Mouse (Mus musculus) liver, adult 2 months (tissue): ENCODE results near the gene Rap1gds1.

Experiments
- CTCF ChIP-seq: fragments of 200-500 bp; IDR thresholded peaks from 2 replicates; pipeline ENCODE4 v1.5.1; 2011; ENCODE audit warnings: low read depth, low read length, control low read depth
- POLR2A ChIP-seq: fragments of 200-500 bp; IDR thresholded peaks from 2 replicates; pipeline ENCODE4 v1.6.1; 2011; ENCODE audit warnings: low read length, control low read depth; ENCODE audit not compliant: insufficient read depth; ENCODE audit errors: extremely low read depth

GRCm38 (mm10) chr3:138881725-138882347, 193.2 kb downstream of the Rap1gds1 start:
- TF ChIP-seq CTCF: no peak
- no peak for TF ChIP-seq POLR2A
